ENCODE assay signal across 12 mouse cellular contexts in the genomic region with DNA sequence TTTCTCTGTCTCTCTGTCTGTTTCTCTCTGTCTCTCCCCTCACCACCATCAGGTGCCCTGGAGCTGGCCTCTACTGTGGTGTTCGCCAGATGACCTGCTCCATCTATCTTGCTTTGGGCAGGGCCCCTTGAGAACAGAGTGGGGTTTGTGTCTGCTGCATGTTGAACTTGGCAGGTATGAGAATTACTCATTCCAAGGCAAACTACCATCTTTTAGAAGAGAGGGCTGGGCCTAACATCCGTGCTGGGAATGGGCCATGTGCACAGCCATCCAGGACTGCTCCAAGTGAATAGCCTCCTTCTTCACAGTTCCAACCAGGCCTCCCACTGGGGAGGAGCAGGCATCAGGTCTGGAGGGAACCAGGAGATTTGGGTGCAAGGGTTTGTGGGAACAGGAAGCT.
A peak's percentile ranks its signal among the peaks of the same experiment; 100 is the strongest.
DNase-seq lines count a peak whose midpoint lies in the region; ATAC-seq and TF ChIP-seq lines count a peak whose summit lies in the region.
"Had no signal": no experiment of that assay in that cellular context is flagged by ENCODE, and none has a peak within 500 bp of the region (broad histone marks: within the 10 kb centered on the region; RNA-seq: fewer than 3 reads in every experiment).

No protein-coding gene starts in this region.

- no peaks in the 10 kb centered on the region; the same call in 1 of the 2 replicates for H3K27me3 ChIP-seq in heart, embryonic 11.5 days (ENCODE audit: control insufficient read depth, insufficient read depth, low read length)
- no peaks in the 10 kb centered on the region for H3K27me3 ChIP-seq in embryonic facial prominence, embryonic 14.5 days (replicated peaks; ENCODE audit: control insufficient read depth, insufficient read depth, low read length)
- no peaks in the 10 kb centered on the region for H3K27me3 ChIP-seq in limb, embryonic 14.5 days (ENCODE audit: control insufficient read depth, insufficient read depth, low read length)
- H3K27me3 ChIP-seq: neural tube, embryonic 15.5 days had no signal

- H3K9me3 ChIP-seq in heart, embryonic 11.5 days (replicated peaks; ENCODE audit: control insufficient read depth, low read length) = no peaks in the 10 kb centered on the region
- H3K9me3 ChIP-seq in embryonic facial prominence, embryonic 14.5 days (ENCODE audit: control insufficient read depth, low read length) = no peaks in the 10 kb centered on the region
- no peaks in the 10 kb centered on the region for H3K9me3 ChIP-seq in limb, embryonic 14.5 days (ENCODE audit: control insufficient read depth, low read length)
- H3K9me3 ChIP-seq: neural tube, embryonic 15.5 days had no signal

- no peak overlapping the region for H3K4me3 ChIP-seq in heart, embryonic 11.5 days (ENCODE audit: low read depth, low read length)
- H3K4me3 ChIP-seq in embryonic facial prominence, embryonic 14.5 days (ENCODE audit: low read depth, low read length) = no peak overlapping the region
- no peak overlapping the region for H3K4me3 ChIP-seq in limb, embryonic 14.5 days (replicated peaks; ENCODE audit: low read length)
- H3K4me3 ChIP-seq: neural tube, embryonic 15.5 days had no signal

- TF ChIP-seq POLR2A in limb, embryonic 14.5 days (IDR thresholded peaks at IDR 0.05; ENCODE audit: borderline replicate concordance, extremely low read depth, insufficient read depth, insufficient read length) = no peak

- no peaks in the 10 kb centered on the region for H3K4me1 ChIP-seq in heart, embryonic 11.5 days (ENCODE audit: control insufficient read depth, insufficient read depth, low read length)
- peaks cover 12% of the 10 kb centered on the region; the same call in 1 of the 2 replicates for H3K4me1 ChIP-seq in embryonic facial prominence, embryonic 14.5 days (ENCODE audit: control insufficient read depth, insufficient read depth, low read length)
- H3K4me1 ChIP-seq in limb, embryonic 14.5 days (ENCODE audit: control insufficient read depth, insufficient read depth, low read length) = peaks cover 34% of the 10 kb centered on the region

- ATAC-seq in heart, embryonic 11.5 days (replicated peaks; ENCODE audit: insufficient number of reproducible peaks, low FRiP score, low TSS enrichment) = no peak
- peak; percentile 60; the same call in 1 of the 2 replicates for ATAC-seq in embryonic facial prominence, embryonic 14.5 days (ENCODE audit: low read depth)
- ATAC-seq in limb, embryonic 14.5 days (ENCODE audit: low FRiP score, low read depth) = peak; percentile 64
- ATAC-seq: CD4-positive, CD25-positive, alpha-beta regulatory T cell, adult 4 months had no signal

- no peaks in the 10 kb centered on the region for H3K36me3 ChIP-seq in heart, embryonic 11.5 days (ENCODE audit: control insufficient read depth, insufficient read depth, low read length)
- H3K36me3 ChIP-seq in embryonic facial prominence, embryonic 14.5 days (ENCODE audit: control insufficient read depth, insufficient read depth, low read length) = no peaks in the 10 kb centered on the region
- H3K36me3 ChIP-seq in limb, embryonic 14.5 days (ENCODE audit: control insufficient read depth, insufficient read depth, low read length) = no peaks in the 10 kb centered on the region
- H3K36me3 ChIP-seq: neural tube, embryonic 15.5 days had no signal

- WGBS in heart, embryonic 11.5 days (ENCODE audit: insufficient replicate concordance) = 65% methylated on average over 2 of the region's 2 CpGs
- WGBS in embryonic facial prominence, embryonic 14.5 days = 69% methylated on average over 2 of the region's 2 CpGs
- WGBS in limb, embryonic 14.5 days = 55% methylated on average over 2 of the region's 2 CpGs

- H3K4me2 ChIP-seq in heart, embryonic 11.5 days = no peak overlapping the region
- no peak overlapping the region for H3K4me2 ChIP-seq in embryonic facial prominence, embryonic 14.5 days (ENCODE audit: low read depth, low read length)
- H3K4me2 ChIP-seq in limb, embryonic 14.5 days (replicated peaks; ENCODE audit: low read depth, low read length, severe bottlenecking) = no peak overlapping the region
- H3K4me2 ChIP-seq: neural tube, embryonic 15.5 days had no signal

- no peak overlapping the region for H3K27ac ChIP-seq in heart, embryonic 11.5 days (ENCODE audit: low read depth, low read length)
- H3K27ac ChIP-seq in embryonic facial prominence, embryonic 14.5 days (replicated peaks; ENCODE audit: low read depth, low read length) = peak overlapping the region; percentile 70
- 0 out of 2 replicates have a peak overlapping the region, but pooled peaks have one; percentile 39 for H3K27ac ChIP-seq in limb, embryonic 14.5 days (replicated peaks; ENCODE audit: low read depth, low read length)
- H3K27ac ChIP-seq: kidney, postnatal 0 days; neural tube, embryonic 15.5 days had no signal

- peak; percentile 45 to 77 for DNase-seq in heart, adult 18-20 months
- DNase-seq in embryonic facial prominence, embryonic 14.5 days (ENCODE audit: low spot score) = peak; percentile 74
- DNase-seq in heart, adult 9 months (ENCODE audit: low spot score in 2 of 2) = peak; percentile 61 to 71
- peak; percentile 38 for DNase-seq in limb, embryonic 14.5 days (ENCODE audit: low spot score)
- no peak for DNase-seq in cerebellum, adult 18-20 months
- DNase-seq in frontal cortex, postnatal 25 days (ENCODE audit: low spot score in 2 of 2) = no peak
- DNase-seq: cerebellum, postnatal 10 days; left cerebral cortex, postnatal 4 days had no signal

- H3K9ac ChIP-seq in heart, embryonic 11.5 days (ENCODE audit: low read depth, low read length) = no peak overlapping the region
- no peak overlapping the region for H3K9ac ChIP-seq in embryonic facial prominence, embryonic 14.5 days (ENCODE audit: low read depth, low read length)
- no peak overlapping the region for H3K9ac ChIP-seq in limb, embryonic 14.5 days (ENCODE audit: low read depth, low read length, severe bottlenecking)
- H3K9ac ChIP-seq: neural tube, embryonic 15.5 days had no signal

Comparison
In these comparisons a context has a peak if more than half of its experiments do, and no peak if none do; other contexts are left out.
1. DNase-seq: peak in heart, adult 18-20 months (2 of 2), embryonic facial prominence, embryonic 14.5 days (single experiment), heart, adult 9 months (2 of 2) and limb, embryonic 14.5 days (single experiment); none in cerebellum, adult 18-20 months (0 of 2) and frontal cortex, postnatal 25 days (0 of 2).